Mouse (Mus musculus): ENCODE measurements at regions not wholly inside any gene's neighbourhood (a gene's known extent, or its start where the extent isn't known, plus 50 kb on each side); places are given as distances from the start of the nearest gene placed in this dataset.
"Not testable (repeated sequence)": the region's sequence is repeated elsewhere in the genome, so short reads cannot be mapped to it uniquely, and the experiment has no call there.

DNA sequence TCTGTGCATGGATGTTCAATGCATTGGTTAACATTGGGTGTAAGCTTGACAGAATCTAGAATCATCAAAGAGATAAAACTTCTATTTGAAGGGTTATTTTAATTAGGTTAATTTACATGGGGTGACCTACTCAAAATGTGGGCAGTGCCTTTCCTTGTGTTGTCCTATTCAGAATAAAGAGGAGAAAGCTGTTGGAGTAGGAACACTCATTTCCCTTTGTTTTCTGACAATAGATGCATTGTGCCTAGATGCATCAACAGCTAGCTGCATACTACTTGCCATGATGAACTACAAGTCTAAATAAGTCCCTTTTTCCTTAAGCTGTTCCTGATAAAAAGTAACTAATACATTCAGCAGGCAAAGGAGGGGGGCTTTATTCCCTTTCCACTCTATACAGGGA is 269.8 kb downstream of the Eepd1 start:
- Histone ChIP-seq H3K27me3 (replicated peaks; ENCODE audit: control insufficient read depth, insufficient read depth, low read length) (no peaks in the 10 kb centered on the region), H3K36me3 (ENCODE audit: control insufficient read depth, insufficient read depth, low read length) (no peaks in the 10 kb centered on the region), H3K4me3 (ENCODE audit: insufficient read depth, low read depth, low read length) (no peak overlapping the region), H3K27ac (ENCODE audit: insufficient read depth, low read depth, low read length) (no peak overlapping the region), H3K4me1 (ENCODE audit: control insufficient read depth, insufficient read depth, low read length) (no peaks in the 10 kb centered on the region)
- TF ChIP-seq CTCF (conservative IDR thresholded peaks at IDR 0.05; ENCODE audit: insufficient read depth, insufficient read length, low read depth, low read length) (no peak), POLR2A (IDR thresholded peaks at IDR 0.05; ENCODE audit: low read depth, low read length) (no peak)
- DNase-seq, result no peak

GRCm38 (mm10) chr9:25773899-25774298 is 292.6 kb downstream of the Eepd1 start:
- DNase-seq, result peak; percentile 35
- TF ChIP-seq CTCF (conservative IDR thresholded peaks at IDR 0.05; ENCODE audit: insufficient read depth, insufficient read length, low read depth, low read length), result no peak
- no peak for TF ChIP-seq POLR2A (IDR thresholded peaks at IDR 0.05; ENCODE audit: low read depth, low read length)
- Histone ChIP-seq H3K4me1 (ENCODE audit: control insufficient read depth, insufficient read depth, low read length) (no peaks in the 10 kb centered on the region), H3K27me3 (replicated peaks; ENCODE audit: control insufficient read depth, insufficient read depth, low read length) (no peaks in the 10 kb centered on the region), H3K36me3 (ENCODE audit: control insufficient read depth, insufficient read depth, low read length) (no peaks in the 10 kb centered on the region), H3K4me3 (ENCODE audit: insufficient read depth, low read depth, low read length) (no peak overlapping the region), H3K27ac (ENCODE audit: insufficient read depth, low read depth, low read length) (no peak overlapping the region)
- 18% methylated on average over 3 of the region's 3 CpGs for WGBS

- no peaks in the 10 kb centered on the region for H3K4me1 ChIP-seq (ENCODE audit: control insufficient read depth, insufficient read depth, low read length)
- no peak overlapping the region for H3K27ac ChIP-seq (ENCODE audit: insufficient read depth, low read depth, low read length)
- H3K27me3 ChIP-seq (replicated peaks; ENCODE audit: control insufficient read depth, insufficient read depth, low read length), result no peaks in the 10 kb centered on the region
- H3K4me3 ChIP-seq (ENCODE audit: insufficient read depth, low read depth, low read length), result no peak overlapping the region
- no peaks in the 10 kb centered on the region for H3K36me3 ChIP-seq (ENCODE audit: control insufficient read depth, insufficient read depth, low read length)
- TF ChIP-seq POLR2A (IDR thresholded peaks at IDR 0.05; ENCODE audit: low read depth, low read length), result no peak
- TF ChIP-seq CTCF (conservative IDR thresholded peaks at IDR 0.05; ENCODE audit: insufficient read depth, insufficient read length, low read depth, low read length), result no peak
- WGBS, result 94% methylated on average over 1 of the region's 1 CpGs
- DNase-seq, result no peak
These were observed 301.3 kb downstream of the Eepd1 start for GRCm38 (mm10) chr9:25782631-25783030.

- H3K4me3 ChIP-seq (ENCODE audit: insufficient read depth, low read depth, low read length), result no peak overlapping the region
- no peak overlapping the region for H3K27ac ChIP-seq (ENCODE audit: insufficient read depth, low read depth, low read length)
- H3K27me3 ChIP-seq (replicated peaks; ENCODE audit: control insufficient read depth, insufficient read depth, low read length), result no peaks in the 10 kb centered on the region
- TF ChIP-seq CTCF (conservative IDR thresholded peaks at IDR 0.05; ENCODE audit: insufficient read depth, insufficient read length, low read depth, low read length), result no peak
- no peak for TF ChIP-seq POLR2A (IDR thresholded peaks at IDR 0.05; ENCODE audit: low read depth, low read length)
- H3K36me3 ChIP-seq (ENCODE audit: control insufficient read depth, insufficient read depth, low read length), result no peaks in the 10 kb centered on the region
- no peak for DNase-seq
- no peaks in the 10 kb centered on the region for H3K4me1 ChIP-seq (ENCODE audit: control insufficient read depth, insufficient read depth, low read length)
- WGBS, result 62% methylated on average over 8 of the region's 8 CpGs
These were observed 314.0 kb downstream of the Eepd1 start for GRCm38 (mm10) chr9:25795142-25795910.

- TF ChIP-seq POLR2A (IDR thresholded peaks at IDR 0.05; ENCODE audit: low read depth, low read length), result no peak
- no peak for TF ChIP-seq CTCF (conservative IDR thresholded peaks at IDR 0.05; ENCODE audit: insufficient read depth, insufficient read length, low read depth, low read length)
- H3K4me1 ChIP-seq (ENCODE audit: control insufficient read depth, insufficient read depth, low read length), result no peaks in the 10 kb centered on the region
- no peaks in the 10 kb centered on the region for H3K36me3 ChIP-seq (ENCODE audit: control insufficient read depth, insufficient read depth, low read length)
- H3K4me3 ChIP-seq (ENCODE audit: insufficient read depth, low read depth, low read length), result no peak overlapping the region
- no peaks in the 10 kb centered on the region for H3K27me3 ChIP-seq (replicated peaks; ENCODE audit: control insufficient read depth, insufficient read depth, low read length)
- DNase-seq, result no peak
- no peak overlapping the region for H3K27ac ChIP-seq (ENCODE audit: insufficient read depth, low read depth, low read length)
These were observed 328.2 kb downstream of the Eepd1 start for GRCm38 (mm10) chr9:25809562-25809961.

- no peak for DNase-seq
These were observed 351.9 kb downstream of the Eepd1 start for GRCm38 (mm10) chr9:25833295-25833694.

DNA sequence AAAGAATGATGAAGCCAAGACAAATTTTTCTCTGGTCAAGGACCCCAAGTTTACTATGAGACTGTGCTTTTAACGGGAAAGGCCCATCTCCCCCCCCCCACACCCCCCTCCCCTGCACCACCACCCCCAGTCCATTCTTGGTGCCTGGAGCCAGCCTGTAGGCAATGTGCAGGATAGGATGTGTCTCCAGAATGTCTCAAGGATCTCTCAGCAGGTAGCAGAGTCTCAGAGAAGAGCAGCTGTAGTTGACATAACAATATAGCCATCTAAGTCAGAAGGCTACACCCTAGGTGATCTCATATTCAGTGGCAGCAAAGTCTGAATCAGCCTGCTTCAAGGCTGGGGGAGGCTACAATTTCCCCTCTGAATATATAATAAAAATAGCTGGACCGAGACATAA is 368.6 kb downstream of the Eepd1 start:
- H3K27ac ChIP-seq (ENCODE audit: insufficient read depth, low read depth, low read length); DNase-seq; H3K27me3 ChIP-seq (replicated peaks; ENCODE audit: control insufficient read depth, insufficient read depth, low read length); H3K4me3 ChIP-seq (ENCODE audit: insufficient read depth, low read depth, low read length); H3K36me3 ChIP-seq (ENCODE audit: control insufficient read depth, insufficient read depth, low read length); H3K4me1 ChIP-seq (ENCODE audit: control insufficient read depth, insufficient read depth, low read length): not testable (repeated sequence)
- 86% methylated on average over 2 of the region's 2 CpGs for WGBS

More at GRCm38 (mm10) chr9:25833295-25833694, 351.9 kb downstream of the Eepd1 start:
- Histone ChIP-seq H3K27me3 (replicated peaks; ENCODE audit: control insufficient read depth, insufficient read depth, low read length) (no peaks in the 10 kb centered on the region; the same call in 1 of the 2 replicates), H3K4me3 (ENCODE audit: insufficient read depth, low read depth, low read length) (no peak overlapping the region), H3K27ac (ENCODE audit: insufficient read depth, low read depth, low read length) (no peak overlapping the region), H3K4me1 (ENCODE audit: control insufficient read depth, insufficient read depth, low read length) (no peaks in the 10 kb centered on the region), H3K36me3 (ENCODE audit: control insufficient read depth, insufficient read depth, low read length) (no peaks in the 10 kb centered on the region)
- no peak for TF ChIP-seq POLR2A (IDR thresholded peaks at IDR 0.05; ENCODE audit: low read depth, low read length)
- no peak for TF ChIP-seq CTCF (conservative IDR thresholded peaks at IDR 0.05; ENCODE audit: insufficient read depth, insufficient read length, low read depth, low read length)

DNA sequence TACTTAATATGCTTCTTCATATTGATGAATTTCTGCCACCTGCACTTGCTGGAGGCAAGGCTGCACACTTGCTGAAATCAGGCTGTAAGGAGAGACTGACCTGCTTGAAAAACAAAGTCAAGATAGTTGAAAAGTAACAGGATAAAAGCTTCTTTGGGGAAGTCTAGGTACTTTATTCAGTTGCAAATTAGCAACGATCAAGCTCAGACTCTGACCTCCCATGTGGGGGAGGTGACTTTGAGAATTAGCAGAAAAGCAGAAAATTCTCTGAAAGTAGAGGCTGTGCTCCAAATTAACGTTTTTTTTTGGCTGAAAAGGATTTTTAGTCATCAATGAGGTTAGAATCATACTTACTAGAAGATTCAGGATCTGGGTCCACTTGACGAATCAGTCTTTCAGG is 369.3 kb downstream of the Eepd1 start:
- H3K4me1 ChIP-seq (ENCODE audit: control insufficient read depth, insufficient read depth, low read length); H3K27ac ChIP-seq (ENCODE audit: insufficient read depth, low read depth, low read length); H3K36me3 ChIP-seq (ENCODE audit: control insufficient read depth, insufficient read depth, low read length); H3K4me3 ChIP-seq (ENCODE audit: insufficient read depth, low read depth, low read length); H3K27me3 ChIP-seq (replicated peaks; ENCODE audit: control insufficient read depth, insufficient read depth, low read length): not testable (repeated sequence)
- WGBS, result 46% methylated on average over 3 of the region's 3 CpGs
- DNase-seq, result peak; percentile 44
